Mouse (Mus musculus) B cell, adult 2 months (primary cell): Measurements from ENCODE around the gene Wdr61.

Experiments
- DNase-seq, 2 experiments: peaks; one replicate each; pipeline ENCODE4 v3.0.0; 2022

Wdr61 gene

DNA sequence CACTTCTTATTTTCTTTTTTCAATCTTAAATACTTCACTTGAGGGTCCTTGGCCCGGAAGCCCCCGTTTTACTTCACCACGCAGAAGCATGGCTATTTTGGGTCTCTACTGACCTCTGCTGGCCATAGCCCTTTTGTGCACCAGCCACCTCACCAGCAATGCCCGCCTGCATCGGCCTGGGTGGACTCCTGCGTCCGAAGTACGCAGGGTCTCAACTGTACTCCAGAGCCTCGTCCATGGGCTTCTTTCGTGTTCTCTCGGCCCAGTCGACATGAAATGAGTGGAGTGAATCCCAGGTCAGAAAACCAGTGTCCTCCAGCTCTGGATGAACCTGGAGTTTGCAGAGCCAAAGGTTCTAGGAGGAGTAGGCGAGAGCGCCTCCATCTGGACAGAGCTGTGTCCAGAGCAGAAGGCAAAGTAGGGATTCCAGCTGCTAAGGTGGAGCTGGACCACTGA is 57.8 kb downstream of the Wdr61 start:
- DNase-seq: peak; percentile 58 to 60

DNA sequence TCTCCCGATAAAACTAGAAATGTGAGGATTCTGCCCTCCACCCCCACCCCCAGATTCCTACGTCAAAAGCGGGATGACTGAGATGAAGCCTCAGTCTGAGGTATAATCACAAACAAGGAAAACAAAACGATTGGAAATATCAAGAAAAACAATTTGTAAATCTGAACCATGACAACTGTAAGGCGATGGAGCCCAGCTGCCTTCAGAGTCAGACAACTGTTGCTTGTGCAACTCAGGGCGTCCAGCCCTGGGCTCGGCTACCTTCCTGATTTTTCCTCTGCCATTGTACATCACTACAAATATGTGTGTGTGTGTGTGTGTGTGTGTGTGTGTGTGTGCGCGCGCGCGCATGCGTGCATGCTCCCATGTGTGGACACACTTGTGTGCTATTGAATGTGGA is 60.4 kb downstream of the Wdr61 start:
- no peak for DNase-seq

DNA sequence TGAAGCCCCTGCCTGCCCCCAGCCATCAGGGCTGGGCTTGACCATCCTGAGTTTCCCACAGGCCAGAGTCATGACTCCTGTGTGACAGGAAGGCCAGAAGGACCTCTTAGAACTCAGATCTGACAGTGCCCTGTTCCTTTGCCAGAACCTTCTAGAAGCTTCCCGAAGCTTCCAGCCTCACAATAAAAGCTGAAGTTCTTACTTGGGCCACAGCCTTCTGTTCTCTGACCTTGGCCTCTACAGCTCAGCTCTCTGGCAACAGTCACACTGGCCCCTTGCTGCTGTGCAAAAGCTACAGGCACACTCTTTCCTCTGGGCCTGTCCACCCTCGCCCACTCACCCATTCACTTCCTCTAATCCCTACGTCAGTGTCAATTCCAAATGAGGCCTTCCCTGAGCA is 62.4 kb downstream of the Wdr61 start:
- DNase-seq: no peak

DNA sequence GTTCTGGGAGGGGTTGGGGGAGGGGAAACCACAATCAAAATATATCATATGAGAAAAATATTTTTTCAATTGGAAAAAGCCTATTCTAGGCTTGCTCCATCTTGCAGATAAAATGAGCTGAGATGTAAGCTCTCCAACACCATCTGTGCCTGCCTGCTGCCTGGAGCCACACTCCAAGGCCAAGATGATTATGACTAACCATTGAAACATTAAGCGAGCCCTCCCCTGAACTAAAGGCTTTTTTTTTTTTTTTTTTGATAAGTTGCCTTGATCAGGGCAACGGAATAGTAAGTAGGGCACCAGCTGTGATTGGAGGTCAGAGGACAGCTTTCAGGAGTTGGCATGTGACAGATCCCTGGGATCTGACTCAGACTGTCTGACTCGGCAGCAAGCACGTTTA is 65.9 kb downstream of the Wdr61 start:
- no peak for DNase-seq

DNA sequence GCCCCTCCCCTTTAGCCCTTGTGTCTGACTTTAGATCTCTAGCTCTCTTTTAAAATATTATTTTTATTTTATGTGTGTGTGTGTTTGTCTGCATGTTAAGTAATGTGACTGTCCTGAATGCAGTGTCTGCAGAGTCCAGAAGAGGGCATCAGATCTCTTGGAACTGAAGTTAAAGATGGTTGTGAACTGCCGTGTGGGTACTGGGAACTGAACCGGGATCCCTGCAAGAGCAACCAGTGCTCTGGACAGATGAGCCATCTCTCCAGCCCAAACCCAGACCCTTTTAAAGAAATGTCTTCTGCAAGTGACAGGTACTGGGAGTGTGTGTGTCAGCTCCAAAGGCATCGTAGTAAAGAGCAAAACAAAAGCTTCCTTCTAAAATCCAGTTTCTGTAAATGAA is 68.2 kb downstream of the Wdr61 start:
- no peak for DNase-seq
